Mouse (Mus musculus) ES-Bruce4 (cell line): ENCODE results near the gene Slc9a3r1. TPM values are rescaled to one million over a fixed set of nuclear protein-coding genes. Genes with fewer than 3 reads are reported as not detected.

Experiments used
- H3K27ac ChIP-seq: 2 replicates; pipeline ENCODE4 v1.5.1; 2012; ENCODE audit warnings: low read length, inconsistent platforms; ENCODE audit not compliant: insufficient read depth
- H3K27me3 ChIP-seq: 2 replicates; pipeline ENCODE4 v1.6.1; 2012; ENCODE audit warnings: mild to moderate bottlenecking, low read length, inconsistent platforms; ENCODE audit not compliant: control insufficient read depth, poor library complexity, insufficient read depth, severe bottlenecking
- H3K36me3 ChIP-seq: 2 replicates; pipeline ENCODE4 v1.6.1; 2012; ENCODE audit warnings: inconsistent platforms, mild to moderate bottlenecking, low read length, moderate library complexity; ENCODE audit not compliant: control insufficient read depth, poor library complexity, insufficient read depth, severe bottlenecking
- H3K4me1 ChIP-seq: one replicate; pipeline ENCODE4 v1.8.1; 2011; ENCODE audit warnings: low read length; ENCODE audit not compliant: control insufficient read depth, insufficient read depth
- H3K4me3 ChIP-seq: 2 replicates; pipeline ENCODE4 v1.5.1; 2011; ENCODE audit warnings: low read depth, mild to moderate bottlenecking, low read length
- H3K9ac ChIP-seq: 2 replicates; pipeline ENCODE4 v1.6.1; 2012; ENCODE audit warnings: low read depth, mild to moderate bottlenecking, inconsistent platforms; ENCODE audit not compliant: poor library complexity, severe bottlenecking
- H3K9me3 ChIP-seq: replicated peaks from 2 replicates; pipeline ENCODE4 v1.6.1; 2012; ENCODE audit warnings: mild to moderate bottlenecking, low read length, inconsistent platforms; ENCODE audit not compliant: control insufficient read depth, poor library complexity, insufficient read depth, severe bottlenecking
- CTCF ChIP-seq: IDR thresholded peaks from one replicate; pipeline ENCODE4 v1.8.1; 2011; ENCODE audit warnings: low read depth, low read length
- EP300 ChIP-seq: IDR thresholded peaks from 2 replicates; pipeline ENCODE4 v1.6.1; 2011; ENCODE audit warnings: low read depth, low read length; ENCODE audit not compliant: insufficient read depth
- POLR2A ChIP-seq: IDR thresholded peaks from one replicate; pipeline ENCODE4 v1.8.1; 2011; ENCODE audit warnings: low read length; ENCODE audit not compliant: insufficient read depth
- polyA plus RNA-seq: library from polyadenylated mRNA; stranded (reverse); fragments of >200 nt; gene quantifications from 2 replicates; pipeline ENCODE4 v1.2.4, GENCODE M21; 2011; ENCODE audit warnings: low read depth; ENCODE audit not compliant: missing spikeins, insufficient read depth, insufficient read length

Slc9a3r1 gene
- polyA plus RNA-seq, 1 experiment, result 73.2 TPM

DNA sequence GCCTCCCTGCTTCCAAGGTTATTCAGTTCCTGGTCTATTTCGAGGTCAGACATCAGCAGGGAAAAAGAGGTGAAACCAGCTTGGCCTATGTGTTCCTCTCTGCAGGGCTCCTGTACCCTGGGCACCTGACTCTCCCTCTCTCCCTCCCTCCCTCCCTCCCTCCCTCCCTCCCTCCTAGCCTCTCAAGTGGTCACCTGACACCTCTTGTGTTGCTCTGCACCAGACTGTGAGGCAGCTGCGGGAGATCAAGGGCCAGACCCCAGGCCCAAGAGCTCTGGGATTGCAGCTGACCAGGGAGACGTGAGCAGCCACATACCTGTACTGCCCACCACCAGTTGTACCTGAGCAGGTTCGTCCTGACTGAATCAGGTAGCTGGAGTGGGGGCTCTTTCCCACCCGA is 52.0 kb downstream of the Slc9a3r1 start:
- H3K4me3 ChIP-seq, result no peak overlapping the region
- no peaks in the 10 kb centered on the region for H3K27me3 ChIP-seq
- TF ChIP-seq EP300 (no peak), POLR2A (no peak), CTCF (no peak)
- no peaks in the 10 kb centered on the region for H3K36me3 ChIP-seq
- no peak overlapping the region for H3K27ac ChIP-seq
- no peaks in the 10 kb centered on the region for H3K9me3 ChIP-seq
- no peak overlapping the region for H3K9ac ChIP-seq
- peaks cover 3% of the 10 kb centered on the region for H3K4me1 ChIP-seq

DNA sequence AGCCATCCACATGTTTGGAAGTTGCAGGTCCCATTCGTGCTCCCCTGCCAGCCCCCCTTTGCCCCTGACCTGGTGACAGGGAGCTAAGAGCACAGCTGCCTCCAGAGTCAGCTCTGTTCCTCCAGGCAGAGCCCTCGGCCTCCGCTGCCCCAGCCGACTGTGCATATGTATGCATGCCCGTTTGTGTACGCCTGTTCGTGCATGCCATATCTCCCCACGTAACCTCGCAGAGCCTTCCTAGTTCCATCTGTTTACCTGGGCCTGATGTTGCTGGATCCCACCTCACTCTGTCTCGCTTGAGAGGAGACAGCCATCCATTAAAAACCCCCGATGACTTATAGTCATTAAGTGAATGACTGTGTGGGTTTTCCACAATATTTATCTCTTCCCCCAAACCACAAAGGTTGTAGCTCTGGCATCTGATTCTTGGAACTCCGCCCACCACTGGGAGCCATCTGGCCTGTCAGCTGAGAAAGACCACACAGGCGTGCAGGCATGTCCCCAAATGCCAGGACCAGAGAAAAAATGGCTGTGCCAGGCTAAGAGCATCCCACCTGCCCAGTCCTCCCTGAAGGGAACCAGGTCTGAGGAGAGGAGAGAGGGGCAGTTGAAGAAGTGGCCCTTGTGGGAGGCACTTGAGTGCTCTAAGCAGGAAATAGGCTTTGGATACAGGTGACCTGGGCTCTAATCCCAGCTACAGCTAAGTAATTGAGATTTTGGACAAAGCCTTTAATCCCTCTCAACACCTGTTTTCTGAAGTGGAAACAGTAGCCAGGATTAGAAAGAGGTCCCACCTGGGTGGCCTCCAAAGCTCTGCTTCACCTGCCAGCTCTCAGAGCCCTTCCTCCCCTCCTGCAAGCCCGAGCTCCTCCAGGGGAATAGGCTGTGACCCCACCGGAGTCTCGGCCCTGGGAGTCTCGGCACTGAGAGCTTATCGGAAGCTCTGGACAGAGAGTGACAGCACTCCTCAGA is 54.6 kb downstream of the Slc9a3r1 start:
- H3K9ac ChIP-seq, result no peak overlapping the region
- no peaks in the 10 kb centered on the region for H3K9me3 ChIP-seq
- H3K27ac ChIP-seq, result no peak overlapping the region
- H3K27me3 ChIP-seq, result no peaks in the 10 kb centered on the region
- peaks cover 2% of the 10 kb centered on the region for H3K4me1 ChIP-seq
- no peak for TF ChIP-seq POLR2A
- no peak for TF ChIP-seq EP300
- TF ChIP-seq CTCF, result no peak
- H3K4me3 ChIP-seq, result no peak overlapping the region
- H3K36me3 ChIP-seq, result no peaks in the 10 kb centered on the region

DNA sequence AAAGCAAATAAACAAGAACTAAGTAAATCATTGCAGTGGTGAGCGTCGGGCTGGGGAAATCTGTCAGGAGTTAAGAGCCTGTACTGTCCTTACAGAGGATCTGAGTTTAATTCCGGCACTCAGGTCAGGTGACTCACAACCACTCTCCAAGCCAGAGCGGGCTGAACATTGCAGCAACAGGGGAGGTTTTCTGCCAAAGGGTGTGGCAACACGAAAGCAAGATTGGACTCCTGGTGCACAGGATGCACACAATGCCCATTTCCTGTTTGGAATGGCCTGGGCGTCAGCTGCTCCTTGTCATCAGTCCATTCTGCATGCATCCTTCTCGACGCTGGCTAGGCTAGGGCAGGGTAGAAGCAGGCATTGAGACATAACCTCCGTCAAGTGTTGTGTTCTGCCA is 56.1 kb downstream of the Slc9a3r1 start:
- TF ChIP-seq CTCF, result no peak
- no peak for TF ChIP-seq POLR2A
- no peak for TF ChIP-seq EP300
- no peaks in the 10 kb centered on the region for H3K36me3 ChIP-seq
- H3K9ac ChIP-seq, result no peak overlapping the region
- H3K4me1 ChIP-seq, result peaks cover 2% of the 10 kb centered on the region
- H3K9me3 ChIP-seq, result no peaks in the 10 kb centered on the region
- H3K27ac ChIP-seq, result no peak overlapping the region
- no peak overlapping the region for H3K4me3 ChIP-seq
- no peaks in the 10 kb centered on the region for H3K27me3 ChIP-seq

- no peak overlapping the region for H3K9ac ChIP-seq
- H3K36me3 ChIP-seq, result no peaks in the 10 kb centered on the region
- H3K27ac ChIP-seq, result no peak overlapping the region
- H3K4me1 ChIP-seq, result peaks cover 2% of the 10 kb centered on the region
- no peaks in the 10 kb centered on the region for H3K9me3 ChIP-seq
- no peak overlapping the region for H3K4me3 ChIP-seq
- no peaks in the 10 kb centered on the region for H3K27me3 ChIP-seq
- no peak for TF ChIP-seq CTCF
- no peak for TF ChIP-seq POLR2A
- no peak for TF ChIP-seq EP300
Observed at GRCm38 (mm10) chr11:115219685-115220084, 56.5 kb downstream of the Slc9a3r1 start.

GRCm38 (mm10) chr11:115222077-115222476 is 58.9 kb downstream of the Slc9a3r1 start:
- H3K4me1 ChIP-seq, result peaks cover 2% of the 10 kb centered on the region
- no peak overlapping the region for H3K9ac ChIP-seq
- no peak overlapping the region for H3K27ac ChIP-seq
- H3K36me3 ChIP-seq, result no peaks in the 10 kb centered on the region
- H3K9me3 ChIP-seq, result no peaks in the 10 kb centered on the region
- H3K27me3 ChIP-seq, result no peaks in the 10 kb centered on the region
- no peak overlapping the region for H3K4me3 ChIP-seq
- TF ChIP-seq CTCF (no peak), EP300 (no peak), POLR2A (no peak)

DNA sequence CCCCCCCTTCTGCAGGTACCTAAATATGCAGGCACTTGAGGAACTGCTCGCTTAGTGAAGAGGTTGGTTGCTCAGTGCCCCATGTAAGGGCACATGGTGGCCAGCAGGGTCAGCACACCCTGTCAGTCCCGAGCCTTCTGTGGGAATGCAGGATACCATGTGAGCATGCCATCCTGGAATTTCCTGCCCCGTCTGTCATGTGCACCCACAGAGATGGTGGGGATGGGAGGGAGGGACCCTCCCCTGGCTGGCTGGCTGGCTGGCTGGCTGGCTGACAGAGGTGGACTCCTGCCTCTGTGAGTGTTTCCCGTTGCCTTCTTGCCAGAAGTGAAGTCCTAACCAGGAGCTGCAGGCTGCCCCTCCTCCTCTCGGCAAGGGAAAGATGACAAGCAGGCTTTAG is 59.4 kb downstream of the Slc9a3r1 start:
- Histone ChIP-seq H3K4me3 (no peak overlapping the region), H3K9me3 (no peaks in the 10 kb centered on the region), H3K27me3 (no peaks in the 10 kb centered on the region), H3K36me3 (no peaks in the 10 kb centered on the region), H3K4me1 (peaks cover 2% of the 10 kb centered on the region), H3K9ac (no peak overlapping the region), H3K27ac (no peak overlapping the region)
- TF ChIP-seq EP300 (no peak), CTCF (no peak), POLR2A (no peak)
